Mouse (Mus musculus) G1E (cell line): ENCODE results near the gene Bmp2k. TPM values are rescaled to one million over a fixed set of nuclear protein-coding genes. Genes with fewer than 3 reads are reported as not detected.

ENCODE experiments used
- ATAC-seq: 2 replicates; pipeline ENCODE4 v1.8.0; 2016; ENCODE audit warnings: mild to moderate bottlenecking; ENCODE audit not compliant: insufficient number of reproducible peaks, poor library complexity, low FRiP score, severe bottlenecking; ENCODE audit errors: extremely low read depth
- DNase-seq: peaks from one replicate; pipeline ENCODE4 v3.0.0; 2012; ENCODE audit warnings: low spot score
- H3K27me3 ChIP-seq: 2 replicates; pipeline ENCODE4 v1.6.1; 2012; ENCODE audit warnings: mild to moderate bottlenecking, low read length, inconsistent platforms; ENCODE audit not compliant: insufficient read depth
- H3K36me3 ChIP-seq: replicated peaks from 2 replicates; pipeline ENCODE3; 2012; ENCODE audit warnings: mild to moderate bottlenecking, inconsistent platforms
- H3K4me1 ChIP-seq: 2 replicates; pipeline ENCODE4 v1.6.1; 2012; ENCODE audit warnings: low read depth, low read length, inconsistent platforms, mixed read lengths; ENCODE audit not compliant: insufficient read depth
- H3K4me3 ChIP-seq: 2 replicates; pipeline ENCODE4 v1.5.1; 2012; ENCODE audit warnings: low read depth, mild to moderate bottlenecking, inconsistent platforms, low read length, moderate library complexity, mixed read lengths
- H3K9me3 ChIP-seq: replicated peaks from 2 replicates; pipeline ENCODE4 v1.6.1; 2012; ENCODE audit warnings: inconsistent platforms
- CTCF ChIP-seq: IDR thresholded peaks from 2 replicates; pipeline ENCODE4 v1.5.1; 2012; ENCODE audit warnings: low read depth, low read length, inconsistent platforms, mixed read lengths
- GATA1 ChIP-seq: IDR thresholded peaks from 2 replicates; pipeline ENCODE4 v1.6.1; 2012; ENCODE audit warnings: borderline replicate concordance, low read length, inconsistent platforms, mixed read lengths
- GATA2 ChIP-seq: IDR thresholded peaks from 2 replicates; pipeline ENCODE4 v1.6.1; 2012; ENCODE audit warnings: low read depth, low read length, inconsistent platforms, borderline replicate concordance
- POLR2AphosphoS5 ChIP-seq: IDR thresholded peaks from 2 replicates; pipeline ENCODE4 v1.6.1; 2012; ENCODE audit warnings: low read depth, low read length, inconsistent platforms; ENCODE audit not compliant: insufficient replicate concordance
- TAL1 ChIP-seq: conservative IDR thresholded peaks from 2 replicates; pipeline ENCODE4 v1.6.1; 2012; ENCODE audit warnings: low read depth, low read length, inconsistent platforms, mixed read lengths
- polyA plus RNA-seq: library from polyadenylated mRNA; stranded (reverse); fragments of >175 nt; gene quantifications from 2 replicates; pipeline ENCODE4 v1.2.3, GENCODE M21; 2012
- total RNA-seq, 2 experiments: library from RNA; stranded (forward) in 1 of 2; stranded (reverse) in 1 of 2; fragments of 200-1000 nt in 1 of 2; fragments of >200 nt in 1 of 2; fragmentation: Nextera tagmentation in 1 of 2; gene quantifications; 2 replicates each; pipeline ENCODE4 v1.2.3; 2014 to 2017

Bmp2k gene
- total and polyA plus RNA-seq, 3 experiments, result 52.6 to 944 (median 380) TPM

GRCm38 (mm10) chr5:97092970-97093369, 95.5 kb downstream of the Bmp2k start:
- peaks cover 53% of the 10 kb centered on the region for H3K36me3 ChIP-seq
- ATAC-seq, result no peak
- no peaks in the 10 kb centered on the region for H3K9me3 ChIP-seq
- no peaks in the 10 kb centered on the region for H3K27me3 ChIP-seq
- peaks cover 19% of the 10 kb centered on the region for H3K4me1 ChIP-seq
- H3K4me3 ChIP-seq, result no peak overlapping the region
- DNase-seq, result no peak
- TF ChIP-seq GATA2, result no peak
- peak; percentile 92 for TF ChIP-seq POLR2AphosphoS5
- no peak for TF ChIP-seq GATA1
- no peak for TF ChIP-seq TAL1

- Histone ChIP-seq H3K36me3 (peaks cover 39% of the 10 kb centered on the region), H3K27me3 (no peaks in the 10 kb centered on the region), H3K9me3 (no peaks in the 10 kb centered on the region), H3K4me3 (no peak overlapping the region), H3K4me1 (peaks cover 11% of the 10 kb centered on the region)
- ATAC-seq (no peak), DNase-seq (no peak)
- TF ChIP-seq TAL1 (no peak), POLR2AphosphoS5 (no peak)
Observed at GRCm38 (mm10) chr5:97095335-97095734, 97.8 kb downstream of the Bmp2k start.

- H3K36me3 ChIP-seq, result peaks cover 27% of the 10 kb centered on the region
- TF ChIP-seq POLR2AphosphoS5, result no peak
- no peak for TF ChIP-seq GATA1
- no peak for TF ChIP-seq GATA2
- TF ChIP-seq TAL1, result no peak
- TF ChIP-seq CTCF, result no peak
- no peak overlapping the region for H3K4me3 ChIP-seq
- DNase-seq (no peak), ATAC-seq (no peak)
- peaks cover 8% of the 10 kb centered on the region for H3K4me1 ChIP-seq
- H3K27me3 ChIP-seq, result no peaks in the 10 kb centered on the region
- H3K9me3 ChIP-seq, result no peaks in the 10 kb centered on the region
Observed at GRCm38 (mm10) chr5:97097631-97098041, 100.1 kb downstream of the Bmp2k start.

- ATAC-seq (no peak), DNase-seq (no peak)
- Histone ChIP-seq H3K4me3 (no peak overlapping the region), H3K9me3 (no peaks in the 10 kb centered on the region), H3K4me1 (peaks cover 5% of the 10 kb centered on the region; the same call in 1 of the 2 replicates), H3K27me3 (no peaks in the 10 kb centered on the region), H3K36me3 (peaks cover 24% of the 10 kb centered on the region)
- TF ChIP-seq POLR2AphosphoS5 (no peak), GATA1 (no peak), TAL1 (no peak), GATA2 (no peak), CTCF (no peak)
Observed at GRCm38 (mm10) chr5:97099954-97100353, 102.5 kb downstream of the Bmp2k start.

- no peaks in the 10 kb centered on the region for H3K27me3 ChIP-seq
- no peaks in the 10 kb centered on the region for H3K9me3 ChIP-seq
- DNase-seq (no peak), ATAC-seq (no peak)
- peaks cover 21% of the 10 kb centered on the region for H3K36me3 ChIP-seq
- H3K4me1 ChIP-seq, result peaks cover 20% of the 10 kb centered on the region
- no peak overlapping the region for H3K4me3 ChIP-seq
- TF ChIP-seq GATA1 (no peak), POLR2AphosphoS5 (no peak), GATA2 (no peak), CTCF (no peak), TAL1 (no peak)
Observed at GRCm38 (mm10) chr5:97108333-97108732, 110.8 kb downstream of the Bmp2k start.

- Histone ChIP-seq H3K27me3 (no peaks in the 10 kb centered on the region), H3K4me3 (no peak overlapping the region)
- no peak for ATAC-seq
Observed at GRCm38 (mm10) chr5:97110133-97110532, 112.6 kb downstream of the Bmp2k start.

GRCm38 (mm10) chr5:97110697-97111096, 113.2 kb downstream of the Bmp2k start:
- peaks cover 4% of the 10 kb centered on the region; the same call in 1 of the 2 replicates for H3K27me3 ChIP-seq
- H3K36me3 ChIP-seq, result peaks cover 13% of the 10 kb centered on the region
- TF ChIP-seq GATA2 (no peak), POLR2AphosphoS5 (no peak), GATA1 (no peak), TAL1 (no peak), CTCF (no peak)
- H3K4me1 ChIP-seq, result peaks cover 20% of the 10 kb centered on the region
- no peak for DNase-seq
- ATAC-seq, result no peak
- no peaks in the 10 kb centered on the region for H3K9me3 ChIP-seq
- H3K4me3 ChIP-seq, result peak overlapping the region; percentile 81

More at GRCm38 (mm10) chr5:97110133-97110532, 112.6 kb downstream of the Bmp2k start:
- TF ChIP-seq POLR2AphosphoS5 (no peak), CTCF (no peak)
- Histone ChIP-seq H3K4me1 (peaks cover 20% of the 10 kb centered on the region), H3K36me3 (peaks cover 17% of the 10 kb centered on the region), H3K9me3 (no peaks in the 10 kb centered on the region)
- no peak for DNase-seq
